Mouse (Mus musculus) left cerebral cortex, adult 8-10 months (tissue): ENCODE results near the gene Nfe2. TPM values are rescaled to one million over a fixed set of nuclear protein-coding genes. Genes with fewer than 3 reads are reported as not detected.

Experiments used
- DNase-seq, 2 experiments: peaks; one replicate each; pipeline ENCODE4 v3.0.0; 2022; ENCODE audit warnings: low spot score in 2 of 2
- microRNA-seq, 2 experiments: library from miRNA; unstranded; fragments of <30 nt; microRNA quantifications; one replicate each; pipeline ENCODE4 v1.2.0; 2022
- total RNA-seq, 4 experiments: library from RNA; stranded (reverse); gene quantifications; 2 replicates each; pipeline ENCODE4 v1.2.4; 2022

The Nfe2 gene
- total RNA-seq, 4 experiments from 2014 or later = not detected

DNA sequence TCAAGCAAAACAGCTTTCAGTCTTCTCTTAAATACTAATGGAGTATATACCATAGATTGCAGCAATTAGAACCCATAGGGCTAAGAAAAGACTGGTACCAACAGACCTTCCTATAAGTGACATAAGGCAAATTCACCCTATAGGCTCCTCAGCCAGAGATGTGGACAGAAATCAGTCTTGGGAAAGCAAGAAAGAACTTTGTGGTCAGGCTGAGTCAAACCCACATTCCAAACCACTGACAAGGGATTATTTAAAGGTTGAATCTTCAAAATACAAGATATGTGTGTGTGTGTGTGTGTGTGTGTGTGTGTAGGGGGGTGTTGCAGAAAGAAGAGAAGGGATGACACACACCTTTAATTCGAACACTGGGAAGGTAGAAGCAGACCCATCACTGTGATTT lies 36.8 kb downstream of the Nfe2 start:
- DNase-seq = no peak

DNA sequence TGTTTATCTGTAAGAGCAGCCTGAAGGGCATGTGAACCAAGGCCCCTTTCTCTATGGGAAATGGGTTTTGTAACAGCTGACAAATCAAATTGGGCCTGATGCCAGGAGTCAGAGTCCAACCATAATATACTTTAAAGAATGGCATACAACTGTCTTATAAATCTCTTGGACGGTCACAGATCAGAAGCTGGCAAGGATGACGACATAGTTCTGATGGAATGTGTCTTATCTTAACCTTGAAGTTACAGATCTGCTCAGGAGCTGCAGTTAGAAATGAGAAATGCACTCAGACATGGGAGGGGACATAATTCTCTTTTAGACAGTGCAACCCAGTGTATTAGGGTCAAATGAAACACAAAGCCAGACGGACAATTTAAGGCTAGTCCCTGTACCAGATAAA lies 37.4 kb downstream of the Nfe2 start:
- DNase-seq = no peak

DNA sequence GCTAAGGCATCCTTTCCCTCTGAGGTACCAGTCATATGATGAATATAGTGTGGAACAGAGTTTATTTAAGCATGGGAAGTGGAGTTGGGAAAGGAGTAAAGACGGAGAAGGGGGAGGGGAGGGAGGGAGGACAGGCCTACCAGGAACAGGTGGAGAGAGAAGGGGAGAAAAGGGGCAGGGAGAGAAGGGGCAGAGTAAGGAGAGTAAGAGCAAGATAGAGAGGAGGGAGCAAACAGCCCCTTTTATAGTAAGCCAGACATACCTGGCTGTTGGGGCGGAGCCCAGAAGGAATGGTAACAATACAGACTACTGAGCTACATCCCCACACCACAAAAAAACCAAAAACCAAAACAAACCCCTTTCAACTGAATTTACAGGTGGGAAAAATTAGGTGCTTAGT lies 42.2 kb downstream of the Nfe2 start:
- no peak for DNase-seq

DNA sequence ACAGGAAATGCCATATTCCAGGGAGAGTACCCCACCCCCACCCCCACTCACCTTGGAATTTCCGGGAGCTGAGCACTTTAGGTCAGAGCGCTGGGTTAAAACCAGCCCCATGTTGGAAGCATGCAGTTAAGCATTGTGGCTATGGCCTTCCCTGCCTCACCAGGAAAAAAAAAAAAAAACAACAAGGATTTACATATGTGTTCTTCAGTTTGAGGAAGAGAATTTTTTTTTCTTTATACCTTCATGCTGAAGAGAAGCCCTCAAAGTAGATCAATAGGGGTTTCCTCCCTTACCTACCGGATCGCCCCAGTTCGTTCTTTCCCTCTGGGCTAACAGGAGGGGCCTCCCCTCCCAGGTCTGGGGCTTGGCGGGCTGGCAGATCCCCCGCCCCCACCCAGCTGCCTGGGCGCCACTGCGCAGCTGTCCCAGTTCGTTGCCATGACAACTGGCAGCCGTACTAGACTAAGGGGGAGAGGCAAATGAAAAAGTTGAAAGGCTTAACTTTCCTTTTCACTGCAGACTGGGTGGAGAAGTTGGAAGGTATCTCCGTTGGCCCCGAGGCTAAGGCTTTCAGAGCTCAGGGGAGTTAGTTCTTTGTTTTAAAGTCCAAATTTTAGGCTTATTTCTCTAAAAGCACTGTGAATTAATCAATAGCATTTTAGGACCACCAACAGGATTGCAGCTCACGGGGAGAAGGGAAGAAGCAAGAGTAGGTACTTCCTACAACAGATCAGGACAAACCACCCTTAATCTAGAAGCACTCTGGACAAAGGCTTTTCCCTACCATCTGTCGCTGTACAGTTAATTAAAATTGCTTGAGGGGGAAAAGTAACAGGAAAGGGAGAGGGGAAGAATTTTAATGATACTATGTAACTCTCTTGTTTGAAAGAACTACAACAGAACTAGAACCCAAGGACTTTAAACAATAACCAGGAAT lies 43.0 kb downstream of the Nfe2 start:
- peak; percentile 66 to 90 for DNase-seq

GRCm38 (mm10) chr15:103214149-103214548 lies 44.1 kb downstream of the Nfe2 start:
- no peak for DNase-seq

GRCm38 (mm10) chr15:103205156-103205555 lies 53.0 kb downstream of the Nfe2 start:
- DNase-seq = no peak

GRCm38 (mm10) chr15:103202088-103202793 lies 56.0 kb downstream of the Nfe2 start:
- DNase-seq = no peak

Small RNA genes lying within 50 kb of the gene (microRNA-seq; reads per million reads assigned to microRNA genes)
- 37.2 to 71.9 reads per million in 2 experiments for gene Mir148b

Other genes starting within 250 kb of the Nfe2 start
- gene Hoxc4, start 239.5 kb downstream of the Nfe2 start, total RNA-seq = not detected
- gene Smug1, start 91.3 kb downstream of the Nfe2 start, total RNA-seq = 10 to 100 TPM; 18.9 to 24.5 (median 19.8) TPM
- 100 to 1,000 TPM; 174 to 198 (median 181) TPM for gene Cbx5, start 18.6 kb downstream of the Nfe2 start, total RNA-seq
- 100 to 1,000 TPM; 254 to 309 (median 279) TPM for gene Hnrnpa1, start 18.0 kb downstream of the Nfe2 start, total RNA-seq
- 10 to 100 TPM; 90.9 to 93.2 (median 91.9) TPM for gene Copz1, start 14.3 kb upstream of the Nfe2 start, total RNA-seq
- 1 to 10 TPM in 2 of 4 experiments, under 1 TPM in 2; 0.76 to 6.8 (median 2.8) TPM for gene Gpr84, start 52.2 kb upstream of the Nfe2 start, total RNA-seq
- 10 to 100 TPM; 60.6 to 78.6 (median 69.1) TPM for gene Zfp385a, start 81.7 kb upstream of the Nfe2 start, total RNA-seq
- gene Itga5, start 108.4 kb upstream of the Nfe2 start, total RNA-seq = 1 to 10 TPM; 5.7 to 7.2 (median 5.9) TPM
- not detected for gene Gtsf1, start 172.1 kb upstream of the Nfe2 start, total RNA-seq
- not detected for gene Gtsf2, start 190.1 kb upstream of the Nfe2 start, total RNA-seq
- gene Nckap1l, start 195.4 kb upstream of the Nfe2 start, total RNA-seq = 10 to 100 TPM in 2 of 4 experiments, 1 to 10 TPM in 2; 8.7 to 19.2 (median 13.3) TPM
- gene Pde1b, start 244.6 kb upstream of the Nfe2 start, total RNA-seq = 100 to 1,000 TPM; 284 to 347 (median 325) TPM